Mouse (Mus musculus) small intestine, adult 2 months (tissue): ENCODE measurements around the gene Kdm2b. TPM values are rescaled to one million over a fixed set of nuclear protein-coding genes. Genes with fewer than 3 reads are reported as not detected.

Experiments used
- H3K27ac ChIP-seq: fragments of 200-500 bp; 2 replicates; pipeline ENCODE4 v1.5.1; 2012; ENCODE audit warnings: low read depth, low read length, control low read depth, inconsistent platforms; ENCODE audit not compliant: insufficient read depth
- H3K27me3 ChIP-seq: fragments of 200-500 bp; 2 replicates; pipeline ENCODE4 v1.6.1; 2012; ENCODE audit warnings: mild to moderate bottlenecking, moderate library complexity, low read length, inconsistent platforms; ENCODE audit not compliant: control insufficient read depth, insufficient read depth
- H3K36me3 ChIP-seq: fragments of 200-500 bp; 2 replicates; pipeline ENCODE4 v1.6.1; 2012; ENCODE audit warnings: mild to moderate bottlenecking, low read length, control low read depth, inconsistent platforms; ENCODE audit not compliant: control insufficient read depth, insufficient read depth
- H3K4me1 ChIP-seq: fragments of 200-500 bp; 2 replicates; pipeline ENCODE4 v1.6.1; 2012; ENCODE audit warnings: low read length, inconsistent platforms, mixed read lengths; ENCODE audit not compliant: control insufficient read depth, insufficient read depth, insufficient read length
- H3K4me3 ChIP-seq: fragments of 200-500 bp; 2 replicates; pipeline ENCODE4 v1.5.1; 2012; ENCODE audit warnings: low read depth, mild to moderate bottlenecking, control low read depth, inconsistent platforms, low read length, moderate library complexity
- CTCF ChIP-seq: fragments of 200-500 bp; IDR thresholded peaks from 2 replicates; pipeline ENCODE4 v1.5.1; 2012; ENCODE audit warnings: low read depth, mild to moderate bottlenecking, control low read depth, inconsistent platforms, low read length, moderate library complexity, mixed read lengths; ENCODE audit not compliant: insufficient replicate concordance, insufficient read length; ENCODE audit errors: extremely low read depth
- POLR2A ChIP-seq: fragments of 200-500 bp; IDR thresholded peaks from 2 replicates; pipeline ENCODE4 v1.6.1; 2012; ENCODE audit warnings: low read depth, mild to moderate bottlenecking, control low read depth, inconsistent platforms, low read length, moderate library complexity
- WGBS: fragments of 180-500 bp; shearing (Covaris S2); methylation state at CpG from one replicate; pipeline ENCODE4 v1.1.7; 2018; 5-methylcytosine and 5-hydroxymethylcytosine counted together
- polyA plus RNA-seq: library from polyadenylated mRNA; depleted of rRNA; stranded (reverse); fragments of >200 nt; gene quantifications from 2 replicates; pipeline ENCODE4 v1.2.3, GENCODE M21; 2012

Kdm2b gene
- polyA plus RNA-seq, 1 experiment: 12.0 TPM

GRCm38 (mm10) chr5:122900558-122901171 lies 89.0 kb downstream of the Kdm2b start:
- Histone ChIP-seq H3K4me3 (peak overlapping the region; percentile 90), H3K27me3 (no peaks in the 10 kb centered on the region), H3K4me1 (no peaks in the 10 kb centered on the region; the same call in 1 of the 2 replicates), H3K36me3 (no peaks in the 10 kb centered on the region), H3K27ac (no peak overlapping the region)
- 7% methylated on average over 33 of the region's 33 CpGs for WGBS
- peak; percentile 35; the same call in 1 of the 2 replicates for TF ChIP-seq POLR2A
- TF ChIP-seq CTCF: no peak

- H3K36me3 ChIP-seq: no peaks in the 10 kb centered on the region
- no peaks in the 10 kb centered on the region; the same call in 1 of the 2 replicates for H3K4me1 ChIP-seq
- H3K27ac ChIP-seq: peak overlapping the region; percentile 42
- under 1% methylated on average over 117 of the region's 120 CpGs for WGBS
- H3K27me3 ChIP-seq: no peaks in the 10 kb centered on the region
- TF ChIP-seq POLR2A (0 out of 2 replicates have a peak, but pooled peaks have one; percentile 14), CTCF (no peak)
- H3K4me3 ChIP-seq: peak overlapping the region; percentile 90
These were observed 89.7 kb downstream of the Kdm2b start for GRCm38 (mm10) chr5:122899777-122900557.

GRCm38 (mm10) chr5:122898963-122899776 lies 90.5 kb downstream of the Kdm2b start:
- H3K4me3 ChIP-seq: peak overlapping the region; percentile 90
- no peak overlapping the region for H3K27ac ChIP-seq

GRCm38 (mm10) chr5:122898153-122898552 lies 91.5 kb downstream of the Kdm2b start:
- WGBS: 89% methylated on average over 6 of the region's 6 CpGs
- no peak overlapping the region for H3K4me3 ChIP-seq
- no peaks in the 10 kb centered on the region for H3K27me3 ChIP-seq
- no peaks in the 10 kb centered on the region for H3K36me3 ChIP-seq
- no peak overlapping the region for H3K27ac ChIP-seq
- TF ChIP-seq POLR2A: no peak
- TF ChIP-seq CTCF: no peak
- no peaks in the 10 kb centered on the region; the same call in 1 of the 2 replicates for H3K4me1 ChIP-seq

More at GRCm38 (mm10) chr5:122898963-122899776, 90.5 kb downstream of the Kdm2b start:
- Histone ChIP-seq H3K36me3 (no peaks in the 10 kb centered on the region), H3K27me3 (no peaks in the 10 kb centered on the region), H3K4me1 (no peaks in the 10 kb centered on the region; the same call in 1 of the 2 replicates)
- TF ChIP-seq POLR2A: no peak
- TF ChIP-seq CTCF: no peak
- WGBS: 4% methylated on average over 45 of the region's 45 CpGs

GRCm38 (mm10) chr5:122894821-122895220 lies 94.8 kb downstream of the Kdm2b start:
- 73% methylated on average over 4 of the region's 4 CpGs for WGBS
- no peaks in the 10 kb centered on the region for H3K27me3 ChIP-seq
- H3K4me3 ChIP-seq: no peak overlapping the region

GRCm38 (mm10) chr5:122894007-122894637 lies 95.5 kb downstream of the Kdm2b start:
- no peak overlapping the region for H3K27ac ChIP-seq
- H3K27me3 ChIP-seq: no peaks in the 10 kb centered on the region
- TF ChIP-seq POLR2A (no peak), CTCF (peak; percentile 72; the same call in 1 of the 2 replicates)
- no peaks in the 10 kb centered on the region for H3K4me1 ChIP-seq
- WGBS: 86% methylated on average over 5 of the region's 5 CpGs
- no peaks in the 10 kb centered on the region for H3K36me3 ChIP-seq
- no peak overlapping the region for H3K4me3 ChIP-seq

More at GRCm38 (mm10) chr5:122894821-122895220, 94.8 kb downstream of the Kdm2b start:
- Histone ChIP-seq H3K27ac (no peak overlapping the region), H3K4me1 (no peaks in the 10 kb centered on the region), H3K36me3 (no peaks in the 10 kb centered on the region)
- TF ChIP-seq CTCF (no peak), POLR2A (no peak)
